Mouse (Mus musculus): ENCODE measurements around the gene Prrc2b. TPM values are rescaled to one million over a fixed set of nuclear protein-coding genes. Genes with fewer than 3 reads are reported as not detected.

The Prrc2b gene
- polyA plus RNA-seq, 1 experiment from 2014 or later: 73.1 TPM

DNA sequence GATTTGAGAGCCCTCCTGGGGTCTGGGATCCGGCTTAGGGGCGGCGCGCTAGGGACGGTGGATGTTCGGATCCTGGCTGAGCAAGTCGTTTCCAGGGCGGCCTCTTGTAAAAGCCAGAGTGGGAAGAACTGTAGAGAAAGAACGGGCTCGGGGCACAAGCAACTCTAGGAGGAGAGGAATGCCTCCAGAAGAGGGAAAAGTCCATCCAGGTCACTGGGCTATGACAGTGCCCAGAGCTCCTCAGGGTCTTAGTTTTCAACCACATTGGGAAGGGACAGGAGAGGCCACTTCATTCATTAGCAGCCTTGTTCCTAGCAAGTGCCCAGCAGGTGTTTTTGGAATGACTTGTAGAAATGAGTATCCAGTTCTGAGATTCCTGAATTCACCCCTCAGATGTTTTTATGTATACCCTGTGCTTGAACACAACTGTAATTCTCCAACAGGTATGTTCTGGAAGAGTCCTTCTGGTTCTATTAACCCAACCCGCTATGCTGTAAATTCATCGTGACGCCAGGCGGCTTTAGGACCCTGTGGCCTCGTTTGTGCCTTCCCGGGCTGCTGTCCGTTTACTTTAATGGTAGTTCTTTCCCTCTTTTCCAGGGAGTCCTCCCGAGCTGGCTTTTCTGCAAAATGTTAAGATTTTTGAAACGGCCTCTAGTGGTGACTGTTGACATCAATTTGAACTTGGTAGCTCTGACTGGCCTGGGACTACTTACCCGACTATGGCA, 86.0 kb downstream of the Prrc2b start:
- H3K27ac ChIP-seq (ENCODE audit: low read depth, low read length): peak overlapping the region; percentile 91

DNA sequence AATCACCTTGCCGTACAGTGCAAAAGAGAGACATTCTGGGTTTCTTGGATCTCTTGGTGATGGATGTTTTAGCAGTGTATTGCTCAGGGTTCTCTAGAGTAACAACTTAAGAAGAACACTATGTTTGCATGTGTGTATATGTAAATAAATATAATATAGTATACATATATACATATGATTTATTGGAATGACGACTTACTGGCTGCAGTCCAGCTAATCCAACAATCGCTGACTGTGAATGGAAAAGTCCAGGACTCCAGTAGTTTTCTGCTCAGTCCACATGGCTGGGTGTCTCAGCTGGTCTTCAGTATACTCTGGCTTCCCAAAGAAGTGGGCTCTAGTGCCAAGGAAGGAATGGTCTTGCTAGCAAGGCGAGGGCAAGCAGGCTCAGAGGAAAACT, 86.7 kb downstream of the Prrc2b start:
- H3K9ac ChIP-seq (ENCODE audit: low read depth, low read length): peak overlapping the region; percentile 77; the same call in 1 of the 2 replicates
- ATAC-seq (ENCODE audit: low FRiP score, low TSS enrichment): no peak
- H3K27me3 ChIP-seq (ENCODE audit: control insufficient read depth, insufficient read depth, low read length): no peaks in the 10 kb centered on the region
- peak overlapping the region; percentile 78 for H3K4me3 ChIP-seq (ENCODE audit: low read length)
- H3K9me3 ChIP-seq (ENCODE audit: control insufficient read depth, low read length): no peaks in the 10 kb centered on the region
- peak overlapping the region; percentile 84 for H3K4me2 ChIP-seq (replicated peaks; ENCODE audit: low read depth, low read length)
- peaks cover 19% of the 10 kb centered on the region for H3K36me3 ChIP-seq (ENCODE audit: control insufficient read depth, insufficient read depth, low read length)
- H3K4me1 ChIP-seq (ENCODE audit: control insufficient read depth, insufficient read depth, low read length): peaks cover 13% of the 10 kb centered on the region
- no peak overlapping the region; the same call in 1 of the 2 replicates for H3K27ac ChIP-seq (ENCODE audit: low read depth, low read length)
- WGBS: 34% methylated on average over 4 of the region's 4 CpGs

More for the DNA sequence above, 86.0 kb downstream of the Prrc2b start:
- peak overlapping the region; percentile 77 for H3K9ac ChIP-seq (ENCODE audit: low read depth, low read length)
- H3K4me1 ChIP-seq (ENCODE audit: control insufficient read depth, insufficient read depth, low read length): peaks cover 13% of the 10 kb centered on the region
- H3K4me2 ChIP-seq (replicated peaks; ENCODE audit: low read depth, low read length): peak overlapping the region; percentile 84
- H3K27me3 ChIP-seq (ENCODE audit: control insufficient read depth, insufficient read depth, low read length): no peaks in the 10 kb centered on the region
- H3K36me3 ChIP-seq (ENCODE audit: control insufficient read depth, insufficient read depth, low read length): peaks cover 26% of the 10 kb centered on the region
- no peaks in the 10 kb centered on the region for H3K9me3 ChIP-seq (ENCODE audit: control insufficient read depth, low read length)
- H3K4me3 ChIP-seq (ENCODE audit: low read length): peak overlapping the region; percentile 78
- WGBS: 0% methylated on average over 20 of the region's 20 CpGs
- peak; percentile 30 for ATAC-seq (ENCODE audit: low FRiP score, low TSS enrichment)

DNA sequence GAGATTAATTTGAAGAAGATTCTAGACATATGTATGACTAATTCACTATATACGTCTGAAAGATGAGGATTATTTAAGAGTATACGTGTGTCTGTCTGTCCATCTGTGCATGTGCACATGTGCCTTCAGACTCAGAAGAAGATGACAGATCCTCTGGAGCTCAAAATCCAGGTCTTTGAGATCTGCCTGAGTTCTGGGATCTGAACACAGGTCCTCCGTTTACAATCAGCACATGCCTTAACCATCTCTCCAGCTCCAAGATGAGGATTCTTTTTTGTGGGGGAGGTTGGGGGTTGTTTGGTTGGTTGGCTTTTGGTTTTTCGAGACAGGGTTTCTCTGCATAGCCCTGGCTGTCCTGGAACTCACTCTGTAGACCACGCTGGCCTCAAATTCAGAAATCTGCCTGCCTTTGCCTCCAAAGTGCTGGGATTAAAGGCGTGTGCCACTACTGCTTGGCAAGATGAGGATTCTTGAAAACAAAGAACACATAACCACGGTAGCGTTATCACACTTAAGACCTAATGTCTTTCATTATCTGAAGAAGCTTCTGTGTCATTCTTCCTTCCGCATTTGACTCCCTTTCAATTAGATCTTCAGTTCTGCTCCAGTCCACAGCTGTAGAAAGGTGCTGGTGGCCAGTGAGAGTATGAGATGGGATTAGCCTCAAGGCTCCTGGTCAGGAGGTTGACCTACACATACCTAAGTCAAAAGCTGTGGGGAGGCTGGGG, 88.0 kb downstream of the Prrc2b start:
- Histone ChIP-seq H3K27me3 (ENCODE audit: control insufficient read depth, insufficient read depth, low read length) (no peaks in the 10 kb centered on the region), H3K9ac (ENCODE audit: low read depth, low read length) (no peak overlapping the region), H3K4me1 (ENCODE audit: control insufficient read depth, insufficient read depth, low read length) (peaks cover 13% of the 10 kb centered on the region), H3K4me2 (replicated peaks; ENCODE audit: low read depth, low read length) (no peak overlapping the region), H3K27ac (ENCODE audit: low read depth, low read length) (no peak overlapping the region), H3K4me3 (ENCODE audit: low read length) (no peak overlapping the region), H3K9me3 (ENCODE audit: control insufficient read depth, low read length) (no peaks in the 10 kb centered on the region), H3K36me3 (ENCODE audit: control insufficient read depth, insufficient read depth, low read length) (peaks cover 6% of the 10 kb centered on the region)
- ATAC-seq (ENCODE audit: low FRiP score, low TSS enrichment): no peak
- 91% methylated on average over 9 of the region's 9 CpGs for WGBS

DNA sequence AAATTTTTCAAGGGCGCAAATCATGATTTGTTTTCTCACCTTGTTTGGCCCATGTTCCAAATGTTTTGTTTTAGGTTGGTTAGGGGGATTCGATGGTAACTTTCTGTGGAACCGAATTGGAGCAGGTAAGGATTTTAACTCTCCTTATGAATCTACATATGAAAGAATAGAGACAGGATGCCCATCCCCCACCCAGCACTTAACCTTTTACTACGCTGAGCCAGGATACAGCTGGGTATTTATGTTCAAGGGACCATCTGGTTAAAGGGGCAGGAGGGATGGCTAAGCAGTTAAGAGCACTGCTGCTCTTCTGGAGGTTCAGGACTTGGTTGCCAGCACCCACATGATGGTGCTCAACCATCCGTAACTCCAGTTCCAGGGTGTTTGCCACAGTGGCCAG, 89.7 kb downstream of the Prrc2b start:
- H3K36me3 ChIP-seq (ENCODE audit: control insufficient read depth, insufficient read depth, low read length): peaks cover 8% of the 10 kb centered on the region
- WGBS: 77% methylated on average over 5 of the region's 5 CpGs

DNA sequence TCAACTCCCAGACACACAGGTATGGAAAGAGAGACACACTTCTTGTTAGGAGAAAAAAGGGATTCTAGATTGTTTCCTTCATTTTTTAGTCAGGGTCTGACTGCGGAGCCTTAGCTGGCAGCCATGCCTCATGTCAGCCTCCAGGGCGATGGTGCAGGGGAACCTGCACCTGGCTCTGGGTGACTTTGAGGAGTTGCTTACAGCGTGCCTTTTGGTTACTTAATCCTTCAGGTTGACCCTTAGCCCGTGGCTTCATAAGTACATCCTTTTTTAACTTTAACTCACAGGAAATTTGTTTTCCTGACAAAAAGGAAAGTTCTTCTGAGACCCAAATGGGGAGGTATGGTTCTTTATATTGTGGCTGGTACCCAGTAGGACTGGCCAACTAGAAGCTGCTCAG, 92.1 kb downstream of the Prrc2b start:
- Histone ChIP-seq H3K27ac (ENCODE audit: low read depth, low read length) (no peak overlapping the region), H3K4me2 (replicated peaks; ENCODE audit: low read depth, low read length) (no peak overlapping the region), H3K9ac (ENCODE audit: low read depth, low read length) (no peak overlapping the region), H3K4me1 (ENCODE audit: control insufficient read depth, insufficient read depth, low read length) (no peaks in the 10 kb centered on the region), H3K27me3 (ENCODE audit: control insufficient read depth, insufficient read depth, low read length) (no peaks in the 10 kb centered on the region), H3K36me3 (ENCODE audit: control insufficient read depth, insufficient read depth, low read length) (peaks cover 19% of the 10 kb centered on the region), H3K4me3 (ENCODE audit: low read length) (no peak overlapping the region), H3K9me3 (ENCODE audit: control insufficient read depth, low read length) (no peaks in the 10 kb centered on the region)
- WGBS: 82% methylated on average over 4 of the region's 4 CpGs
- ATAC-seq (ENCODE audit: low FRiP score, low TSS enrichment): no peak

More for the DNA sequence above, 89.7 kb downstream of the Prrc2b start:
- H3K9ac ChIP-seq (ENCODE audit: low read depth, low read length): no peak overlapping the region
- no peaks in the 10 kb centered on the region for H3K9me3 ChIP-seq (ENCODE audit: control insufficient read depth, low read length)
- ATAC-seq (ENCODE audit: low FRiP score, low TSS enrichment): no peak
- no peak overlapping the region for H3K4me2 ChIP-seq (replicated peaks; ENCODE audit: low read depth, low read length)
- H3K27ac ChIP-seq (ENCODE audit: low read depth, low read length): no peak overlapping the region
- peaks cover 5% of the 10 kb centered on the region; the same call in 1 of the 2 replicates for H3K4me1 ChIP-seq (ENCODE audit: control insufficient read depth, insufficient read depth, low read length)
- no peaks in the 10 kb centered on the region for H3K27me3 ChIP-seq (ENCODE audit: control insufficient read depth, insufficient read depth, low read length)
- H3K4me3 ChIP-seq (ENCODE audit: low read length): no peak overlapping the region

DNA sequence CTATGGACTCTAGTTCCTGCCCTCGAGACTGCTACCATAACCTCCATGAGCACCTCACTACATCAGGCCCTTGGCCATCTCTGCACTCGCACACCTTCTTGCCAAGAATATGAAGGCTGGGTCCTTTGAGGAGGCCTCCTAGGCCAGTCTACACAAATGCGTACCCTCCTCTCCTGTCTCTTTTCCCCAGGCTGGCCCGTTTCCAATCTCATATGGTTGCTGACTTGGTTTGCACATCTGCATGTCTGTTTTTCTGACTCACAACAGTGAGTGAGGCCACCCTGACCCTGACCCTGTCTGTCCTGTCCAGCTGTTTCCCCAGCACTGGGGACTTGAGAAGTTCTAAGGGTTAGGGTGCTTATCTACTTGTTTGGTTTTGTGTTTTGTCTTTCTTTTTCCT, 95.9 kb downstream of the Prrc2b start:
- Histone ChIP-seq H3K9ac (ENCODE audit: low read depth, low read length) (no peak overlapping the region), H3K4me3 (ENCODE audit: low read length) (no peak overlapping the region), H3K36me3 (ENCODE audit: control insufficient read depth, insufficient read depth, low read length) (peaks cover 41% of the 10 kb centered on the region), H3K4me2 (replicated peaks; ENCODE audit: low read depth, low read length) (no peak overlapping the region), H3K9me3 (ENCODE audit: control insufficient read depth, low read length) (no peaks in the 10 kb centered on the region), H3K27ac (ENCODE audit: low read depth, low read length) (no peak overlapping the region), H3K4me1 (ENCODE audit: control insufficient read depth, insufficient read depth, low read length) (no peaks in the 10 kb centered on the region), H3K27me3 (ENCODE audit: control insufficient read depth, insufficient read depth, low read length) (no peaks in the 10 kb centered on the region)
- WGBS: 88% methylated on average over 4 of the region's 4 CpGs
- ATAC-seq (ENCODE audit: low FRiP score, low TSS enrichment): no peak

DNA sequence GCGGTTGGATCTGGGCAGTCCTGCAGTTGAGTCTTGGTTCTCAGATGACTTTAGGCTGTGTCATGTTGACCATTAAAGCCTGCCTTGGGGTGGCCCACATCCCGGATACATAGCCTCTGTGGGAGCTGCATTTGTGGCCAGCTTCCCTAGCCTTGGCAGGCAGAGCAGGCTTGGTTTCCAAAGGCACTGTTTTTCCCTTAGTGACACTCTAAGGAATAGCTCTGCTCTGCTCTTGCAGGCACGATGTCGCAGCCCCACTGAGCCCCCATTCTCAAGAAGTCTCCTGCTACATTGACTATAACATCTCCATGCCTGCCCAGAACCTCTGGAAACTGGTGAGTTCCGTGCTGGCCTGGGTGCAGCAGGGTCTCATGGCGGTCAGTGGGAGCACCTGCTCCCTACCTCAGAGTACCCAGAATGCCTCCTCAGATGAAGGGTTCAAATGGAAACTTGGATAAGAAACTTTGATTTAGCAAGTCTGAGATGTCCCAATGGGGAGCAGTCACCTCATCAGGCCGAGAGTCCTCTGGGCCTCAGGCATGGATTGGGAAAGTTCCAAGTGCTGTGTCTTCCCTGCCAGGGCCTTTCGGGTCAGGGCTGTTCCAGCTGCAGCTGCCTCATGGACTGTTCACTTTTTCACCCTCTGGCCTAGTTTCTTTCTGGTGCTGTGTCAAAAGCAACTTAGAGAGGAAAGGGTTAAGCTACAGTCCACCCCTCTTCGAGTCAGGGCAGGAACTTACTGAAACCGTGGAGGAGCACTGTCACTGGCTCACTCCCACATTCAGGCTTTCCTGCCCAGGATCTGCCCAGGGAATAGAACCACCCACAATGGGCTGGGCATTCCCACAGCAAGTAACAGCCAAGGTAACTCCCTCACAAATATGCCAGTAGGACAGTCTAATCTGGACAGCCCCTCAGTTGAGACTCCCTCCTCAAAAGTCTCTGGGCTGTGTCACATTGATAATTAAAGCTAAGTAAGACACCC, 97.8 kb downstream of the Prrc2b start:
- peaks cover 59% of the 10 kb centered on the region for H3K36me3 ChIP-seq (ENCODE audit: control insufficient read depth, insufficient read depth, low read length)

DNA sequence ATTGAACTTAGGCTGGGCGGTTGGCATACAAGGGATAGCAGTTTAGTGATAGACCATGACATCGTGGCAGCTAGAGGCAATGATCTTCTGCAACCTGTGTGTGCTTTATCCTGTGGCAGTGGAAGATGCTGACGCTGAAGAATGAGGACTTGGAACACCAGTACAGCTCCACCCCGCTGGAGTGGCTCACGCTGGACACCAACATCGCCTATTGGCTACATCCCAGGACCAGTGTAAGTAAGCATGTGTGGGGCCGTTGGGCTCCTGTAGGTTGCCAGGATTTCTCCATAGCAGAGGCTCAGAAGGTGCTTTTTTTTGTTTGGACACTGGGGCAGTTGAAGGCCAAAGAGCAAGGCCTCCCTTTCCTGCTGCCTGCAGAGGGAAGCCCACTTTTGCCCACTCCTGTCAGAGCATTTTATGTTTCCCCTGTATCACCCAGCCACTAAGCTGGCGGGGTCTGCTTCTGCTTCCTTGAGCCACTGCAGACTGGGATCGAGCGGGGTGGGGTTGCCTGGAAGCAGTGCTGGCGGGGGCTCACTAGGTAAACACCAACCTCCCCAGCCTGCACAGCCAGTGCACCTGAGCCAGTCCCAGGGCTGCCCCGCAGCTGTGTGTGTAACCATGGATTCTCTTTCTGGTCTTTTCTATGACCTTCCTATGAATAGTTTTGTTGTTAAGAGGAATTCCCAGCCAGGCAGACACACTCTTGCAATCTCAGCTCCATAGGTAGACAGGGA, 101.1 kb downstream of the Prrc2b start:
- no peak overlapping the region for H3K4me3 ChIP-seq (ENCODE audit: low read length)
- no peaks in the 10 kb centered on the region for H3K27me3 ChIP-seq (ENCODE audit: control insufficient read depth, insufficient read depth, low read length)
- no peaks in the 10 kb centered on the region for H3K9me3 ChIP-seq (ENCODE audit: control insufficient read depth, low read length)
- H3K4me1 ChIP-seq (ENCODE audit: control insufficient read depth, insufficient read depth, low read length): no peaks in the 10 kb centered on the region
- 87% methylated on average over 12 of the region's 12 CpGs for WGBS
- H3K36me3 ChIP-seq (ENCODE audit: control insufficient read depth, insufficient read depth, low read length): peaks cover 65% of the 10 kb centered on the region
- no peak overlapping the region for H3K27ac ChIP-seq (ENCODE audit: low read depth, low read length)
- no peak overlapping the region for H3K9ac ChIP-seq (ENCODE audit: low read depth, low read length)
- ATAC-seq (ENCODE audit: low FRiP score, low TSS enrichment): no peak
- no peak overlapping the region for H3K4me2 ChIP-seq (replicated peaks; ENCODE audit: low read depth, low read length)

More for the DNA sequence above, 97.8 kb downstream of the Prrc2b start:
- no peak overlapping the region for H3K4me2 ChIP-seq (replicated peaks; ENCODE audit: low read depth, low read length)
- no peak overlapping the region for H3K4me3 ChIP-seq (ENCODE audit: low read length)
- 75% methylated on average over 10 of the region's 10 CpGs for WGBS
- H3K4me1 ChIP-seq (ENCODE audit: control insufficient read depth, insufficient read depth, low read length): no peaks in the 10 kb centered on the region
- no peak overlapping the region for H3K9ac ChIP-seq (ENCODE audit: low read depth, low read length)
- H3K9me3 ChIP-seq (ENCODE audit: control insufficient read depth, low read length): no peaks in the 10 kb centered on the region
- ATAC-seq (ENCODE audit: low FRiP score, low TSS enrichment): no peak
- H3K27ac ChIP-seq (ENCODE audit: low read depth, low read length): no peak overlapping the region
- no peaks in the 10 kb centered on the region for H3K27me3 ChIP-seq (ENCODE audit: control insufficient read depth, insufficient read depth, low read length)

All from kidney, embryonic 14.5 days (tissue).